Mouse (Mus musculus) left cerebral cortex, adult 2 months (tissue): ENCODE results near the gene Hist1h2bn. TPM values are rescaled to one million over a fixed set of nuclear protein-coding genes. Genes with fewer than 3 reads are reported as not detected.

Experiments
- DNase-seq, 2 experiments: peaks; one replicate each; pipeline ENCODE4 v3.0.0; 2021 to 2022; ENCODE audit warnings: low spot score in 2 of 2, mixed read lengths in 1 of 2; ENCODE audit errors: extremely low spot score in 1 of 2
- H3K27ac ChIP-seq: fragments of 200-600 bp; 2 replicates; pipeline ENCODE4 v1.8.1; 2022
- H3K4me3 ChIP-seq: fragments of 200-600 bp; 2 replicates; pipeline ENCODE4 v1.8.1; 2022
- CTCF ChIP-seq: fragments of 200-600 bp; IDR thresholded peaks from 2 replicates; pipeline ENCODE4 v1.8.1; 2022; ENCODE audit warnings: antibody characterized with exemption, mild to moderate bottlenecking, moderate library complexity
- intact Hi-C: fragments of 180-260 bp; cut with DNase I; formaldehyde crosslinking; loops from one replicate; pipeline ENCODE4 v1.15.1; 2025
- total RNA-seq, 2 experiments: library from RNA; stranded (reverse); gene quantifications; 2 replicates each; pipeline ENCODE4 v1.2.3; 2021

Hist1h2bn gene
- total RNA-seq, 2 experiments from 2014 or later: 8.3 TPM

DNA sequence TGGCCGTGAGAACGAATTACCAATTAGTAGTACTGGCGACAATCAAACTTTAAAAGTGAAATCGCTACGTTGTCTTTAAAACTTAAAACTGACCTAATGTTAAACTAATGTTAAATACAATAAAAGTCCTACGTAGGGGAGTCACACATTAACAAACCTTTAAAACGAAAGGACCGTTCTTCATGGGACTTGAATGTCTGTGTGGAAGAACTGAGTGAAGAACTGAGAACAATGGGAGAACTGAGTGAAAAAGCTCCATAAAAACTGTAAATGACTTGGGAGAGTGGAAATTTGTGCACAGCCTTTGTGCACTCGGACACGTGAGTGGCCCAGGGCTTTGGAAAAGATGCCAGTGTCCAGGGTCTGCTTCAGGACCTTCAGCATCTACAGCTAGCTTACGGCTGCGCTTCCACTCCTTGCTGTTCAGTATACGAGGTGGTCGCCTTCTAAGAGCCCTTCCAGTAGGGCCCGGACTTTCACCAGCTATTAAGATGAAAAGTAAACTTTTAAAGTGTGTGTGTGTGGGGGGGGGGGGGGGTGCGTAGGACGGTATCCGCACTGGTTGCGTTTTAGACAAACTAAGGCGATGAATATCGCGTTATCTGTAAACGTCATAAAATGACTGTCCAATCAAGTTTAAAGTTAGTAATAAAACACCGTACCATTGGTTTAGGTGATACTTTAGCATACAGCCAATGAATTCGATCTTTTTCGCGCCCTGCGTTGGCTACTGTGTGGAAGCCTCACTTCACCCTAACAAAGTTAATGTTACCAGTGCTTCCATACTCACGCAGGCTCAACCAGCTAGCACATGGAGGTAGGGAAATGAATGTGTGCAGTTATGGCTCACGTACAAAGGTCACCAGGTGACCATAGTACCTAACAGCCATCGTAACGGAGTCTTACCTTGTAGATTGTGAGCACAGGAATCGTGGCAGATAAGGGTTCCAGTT lies 25.2 kb downstream of the Hist1h2bn start:
- DNase-seq: peak; percentile 45 to 58
- H3K27ac ChIP-seq: peak overlapping the region; percentile 71; the same call in 1 of the 2 replicates
- no peak for TF ChIP-seq CTCF
- H3K4me3 ChIP-seq: peak overlapping the region; percentile 57
- intact Hi-C loops: loop anchor here (2.0 kb wide), 1 partner anchor 56 kb away; the partner anchor contains the start of gene Hist1h2bm

DNA sequence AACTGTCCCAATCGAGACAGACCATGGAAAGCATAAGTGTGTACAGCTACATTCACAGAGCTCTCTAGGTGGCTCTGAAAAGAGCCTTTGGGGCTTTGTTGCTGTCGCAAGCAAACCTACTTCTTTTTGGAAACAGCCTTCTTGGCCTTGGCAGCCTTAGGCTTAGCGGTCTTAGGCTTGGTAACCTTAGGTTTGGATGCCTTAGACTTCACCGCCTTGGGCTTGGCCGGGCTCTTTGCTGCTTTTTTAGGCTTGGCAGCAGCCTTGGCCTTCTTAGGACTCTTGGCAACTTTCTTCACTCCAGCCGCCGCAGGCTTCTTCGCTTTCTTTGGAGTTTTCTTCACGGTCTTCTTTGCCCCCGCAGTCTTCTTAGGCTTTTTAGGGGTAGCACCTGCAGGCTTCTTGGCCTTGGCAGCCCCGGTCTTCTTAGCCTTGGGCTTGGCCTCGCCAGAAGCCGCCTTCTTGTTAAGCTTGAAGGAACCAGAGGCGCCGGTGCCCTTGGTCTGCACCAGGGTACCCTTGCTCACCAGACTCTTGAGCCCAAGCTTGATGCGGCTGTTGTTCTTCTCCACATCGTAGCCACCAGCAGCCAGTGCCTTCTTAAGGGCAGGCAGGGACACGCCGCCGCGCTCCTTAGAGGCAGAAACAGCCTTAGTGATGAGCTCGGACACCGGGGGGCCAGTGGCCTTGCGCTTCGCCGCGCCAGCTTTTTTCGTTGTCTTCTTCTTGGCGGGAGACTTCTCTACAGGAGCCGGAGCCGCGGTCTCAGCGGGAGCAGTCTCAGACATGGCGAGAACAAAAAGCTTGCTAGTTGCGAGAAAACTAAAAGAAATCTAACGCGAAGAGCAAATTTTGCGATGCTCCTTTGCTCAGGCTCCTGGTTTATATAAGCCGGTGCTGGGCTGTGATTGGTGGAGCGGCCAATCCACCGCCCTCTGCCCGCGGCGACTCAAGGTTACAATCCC lies 26.1 kb downstream of the Hist1h2bn start, which contains the start of gene Hist1h1b:
Gene Hist1h1b (minus strand): TSS at position 859 of the 965 bp plus-strand sequence.
- no peak for TF ChIP-seq CTCF
- intact Hi-C loops: loop anchor here (2.0 to 10.0 kb wide), 5 partner anchors 27 to 1915 kb away; partner anchors contain the start of genes Hist1h1e, Hist1h1t, Hist1h2ak and Hist1h2be
- peak; percentile 53 to 69 for DNase-seq
- peak within 1 kb of the TSS; percentile 89 for H3K27ac ChIP-seq
- peak within 1 kb of the TSS; percentile 57 for H3K4me3 ChIP-seq

DNA sequence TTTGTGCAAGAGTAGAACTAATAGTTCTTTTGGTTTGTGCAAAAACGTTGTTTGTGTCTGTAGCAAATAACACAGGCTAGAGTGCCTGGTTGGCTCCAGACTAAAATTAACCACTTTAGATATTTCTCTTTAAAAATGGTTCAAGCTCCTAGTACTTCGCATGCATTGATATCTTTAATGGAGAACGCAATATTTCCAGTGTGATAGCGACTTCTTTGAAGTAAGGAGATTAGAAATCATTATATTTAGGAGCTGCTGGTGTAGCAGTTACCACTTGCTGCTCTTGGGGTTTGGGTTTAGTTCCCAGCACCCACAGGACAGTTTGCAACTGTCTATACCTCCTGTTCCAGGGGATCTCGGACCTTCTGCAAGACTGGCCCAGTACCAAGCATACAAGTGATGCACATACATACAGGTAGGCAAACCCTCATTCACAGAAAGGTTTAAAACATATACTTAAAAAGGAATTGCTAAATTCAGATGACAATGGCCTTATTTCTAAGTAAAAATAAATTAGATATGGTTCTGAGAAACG lies 27.2 kb downstream of the Hist1h2bn start:
- intact Hi-C loops: loop anchor here (2.0 to 10.0 kb wide), 4 partner anchors 28 to 1914 kb away; partner anchors contain the start of genes Hist1h1e, Hist1h1t, Hist1h2ak and Hist1h2be
- DNase-seq: no peak
- Histone ChIP-seq H3K27ac (no peak overlapping the region), H3K4me3 (no peak overlapping the region; the same call in 1 of the 2 replicates)
- TF ChIP-seq CTCF: no peak

DNA sequence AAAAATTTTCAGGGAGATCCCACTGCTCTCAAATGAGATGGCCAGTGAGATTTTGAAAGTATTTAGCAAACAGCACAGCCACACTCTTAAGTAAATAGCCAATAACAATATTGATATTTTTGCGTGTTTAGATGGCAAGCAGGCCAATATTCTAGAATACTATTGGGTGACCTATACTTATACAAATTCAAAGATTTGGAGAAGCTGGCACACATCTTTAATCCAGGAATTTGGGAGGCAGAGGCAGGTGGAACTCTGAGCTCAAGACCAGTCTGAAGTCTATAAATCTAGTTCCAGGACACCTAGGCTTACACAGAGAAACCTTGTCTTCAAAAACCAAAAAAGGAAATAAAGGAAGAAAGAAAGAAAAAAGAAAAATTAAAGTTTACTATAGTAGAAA lies 27.7 kb downstream of the Hist1h2bn start:
- H3K27ac ChIP-seq: no peak overlapping the region
- TF ChIP-seq CTCF: no peak
- intact Hi-C loops: loop anchor here (2.0 to 10.0 kb wide), 4 partner anchors 29 to 1913 kb away; partner anchors contain the start of genes Hist1h1e, Hist1h1t, Hist1h2ak and Hist1h2be

DNA sequence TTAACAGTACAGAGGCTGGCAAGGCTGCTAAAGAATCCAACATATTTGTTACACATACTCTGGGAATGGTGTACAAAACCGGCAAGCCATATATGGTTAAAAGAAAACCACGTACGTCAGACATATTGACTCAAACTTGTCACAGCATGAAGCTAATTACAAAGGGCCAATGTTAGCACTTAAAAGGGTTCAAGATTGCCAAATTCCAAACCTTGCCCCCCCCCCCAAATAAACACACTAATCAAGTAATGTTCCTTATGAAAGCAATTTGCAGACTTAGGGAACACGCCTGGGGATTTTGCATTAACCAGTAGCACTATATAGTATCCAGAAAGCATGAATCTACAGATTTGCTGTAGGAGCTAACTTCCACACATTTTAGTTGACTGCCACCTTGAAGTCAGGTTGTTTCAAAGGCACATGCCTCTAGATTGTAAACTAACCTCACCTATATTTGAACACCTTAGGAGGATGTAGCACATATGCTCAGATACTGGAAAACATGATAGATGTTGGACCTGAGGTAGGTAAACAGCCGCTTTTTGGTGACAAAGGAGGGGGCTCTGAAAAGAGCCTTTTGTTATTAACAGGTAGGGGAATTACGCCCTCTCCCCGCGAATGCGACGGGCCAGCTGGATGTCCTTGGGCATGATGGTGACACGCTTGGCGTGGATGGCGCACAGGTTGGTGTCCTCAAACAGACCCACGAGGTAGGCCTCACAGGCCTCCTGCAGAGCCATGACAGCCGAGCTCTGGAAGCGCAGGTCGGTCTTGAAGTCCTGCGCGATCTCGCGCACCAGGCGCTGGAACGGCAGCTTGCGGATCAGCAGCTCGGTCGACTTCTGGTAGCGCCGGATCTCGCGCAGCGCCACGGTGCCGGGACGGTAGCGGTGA lies 28.7 kb downstream of the Hist1h2bn start:
- DNase-seq: peak; percentile 14 to 21
- H3K4me3 ChIP-seq: peak overlapping the region; percentile 48
- intact Hi-C loops: loop anchor here (10.0 kb wide), 3 partner anchors 1802 to 1912 kb away; partner anchors contain the start of genes Hist1h1e, Hist1h1t, Hist1h2be and Hist1h4c
- H3K27ac ChIP-seq: peak overlapping the region; percentile 82

More for the DNA sequence above, 27.7 kb downstream of the Hist1h2bn start:
- DNase-seq: no peak
- no peak overlapping the region for H3K4me3 ChIP-seq

DNA sequence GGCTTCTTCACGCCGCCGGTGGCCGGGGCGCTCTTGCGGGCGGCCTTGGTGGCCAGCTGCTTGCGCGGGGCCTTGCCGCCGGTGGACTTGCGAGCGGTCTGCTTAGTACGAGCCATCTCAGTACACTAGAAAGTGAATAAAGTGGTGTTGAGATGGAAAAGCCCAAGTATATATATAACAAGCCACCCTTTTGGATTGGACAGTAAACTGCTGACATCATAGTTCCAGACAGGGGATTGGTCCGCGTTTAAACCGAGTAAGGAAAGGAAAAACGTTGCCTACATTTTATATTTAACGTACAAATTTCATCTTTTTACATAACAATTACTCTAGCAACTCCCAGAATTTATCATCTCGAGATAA lies 29.3 kb downstream of the Hist1h2bn start, which contains the start of gene Hist1h3i:
Gene Hist1h3i (minus strand): TSS at position 116 of the 363 bp plus-strand sequence.
- Histone ChIP-seq H3K4me3 (peak within 1 kb of the TSS; percentile 48), H3K27ac (peak within 1 kb of the TSS; percentile 82)
- no peak for TF ChIP-seq CTCF
- intact Hi-C loops: loop anchor here (10.0 kb wide), 3 partner anchors 1802 to 1912 kb away; partner anchors contain the start of genes Hist1h1e, Hist1h1t, Hist1h2be and Hist1h4c
- DNase-seq: peak; percentile 50 to 71

DNA sequence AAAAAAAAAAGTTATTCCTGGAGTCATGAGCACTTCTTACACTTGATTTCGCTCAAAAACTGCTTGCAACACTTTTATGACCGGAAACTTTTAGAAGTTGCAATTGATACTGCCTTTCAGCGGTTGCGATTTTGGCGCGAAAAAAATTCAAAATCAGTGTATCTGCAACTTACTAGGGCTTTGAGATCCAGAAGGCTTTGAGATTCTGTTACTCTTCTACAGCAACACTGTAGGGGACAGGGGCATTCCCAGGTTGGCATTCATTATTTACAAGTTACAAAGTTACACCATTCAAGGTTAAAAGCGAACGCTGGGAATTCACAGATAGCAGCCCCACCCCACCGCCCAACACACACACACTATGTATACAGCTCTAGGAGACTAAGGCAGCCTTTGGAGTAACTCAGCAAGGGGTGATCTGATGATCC lies 29.8 kb downstream of the Hist1h2bn start:
- TF ChIP-seq CTCF: no peak
- Histone ChIP-seq H3K27ac (no peak overlapping the region), H3K4me3 (peak overlapping the region; percentile 48)
- DNase-seq: peak in 1 of 2 experiments; percentile 13
- intact Hi-C loops: loop anchor here (10.0 kb wide), 3 partner anchors 1801 to 1911 kb away; partner anchors contain the start of genes Hist1h1e, Hist1h1t, Hist1h2be and Hist1h4c

DNA sequence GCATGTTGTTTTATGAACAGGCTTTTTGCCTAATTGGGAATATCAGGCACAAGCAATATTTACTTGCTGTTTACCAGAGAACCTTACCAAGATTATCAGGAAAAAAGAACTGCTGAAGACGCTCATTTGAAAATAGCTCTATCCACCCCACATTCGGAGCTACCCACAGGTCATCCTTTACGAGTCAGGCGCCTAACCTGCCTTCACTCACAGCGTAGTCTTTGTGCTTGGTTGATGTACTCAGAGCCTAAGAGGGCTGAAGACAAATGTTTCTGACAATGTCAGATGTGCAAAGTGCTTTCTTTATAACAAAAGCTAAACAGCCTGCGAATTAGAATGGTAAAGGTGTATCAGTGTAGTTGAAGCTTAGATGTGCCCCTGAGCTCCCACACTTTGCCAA lies 30.4 kb downstream of the Hist1h2bn start:
- TF ChIP-seq CTCF: no peak
- Histone ChIP-seq H3K27ac (no peak overlapping the region), H3K4me3 (no peak overlapping the region)
- intact Hi-C loops: loop anchor here (10.0 kb wide), 3 partner anchors 1800 to 1910 kb away; partner anchors contain the start of genes Hist1h1e, Hist1h1t, Hist1h2be and Hist1h4c
- no peak for DNase-seq

DNA sequence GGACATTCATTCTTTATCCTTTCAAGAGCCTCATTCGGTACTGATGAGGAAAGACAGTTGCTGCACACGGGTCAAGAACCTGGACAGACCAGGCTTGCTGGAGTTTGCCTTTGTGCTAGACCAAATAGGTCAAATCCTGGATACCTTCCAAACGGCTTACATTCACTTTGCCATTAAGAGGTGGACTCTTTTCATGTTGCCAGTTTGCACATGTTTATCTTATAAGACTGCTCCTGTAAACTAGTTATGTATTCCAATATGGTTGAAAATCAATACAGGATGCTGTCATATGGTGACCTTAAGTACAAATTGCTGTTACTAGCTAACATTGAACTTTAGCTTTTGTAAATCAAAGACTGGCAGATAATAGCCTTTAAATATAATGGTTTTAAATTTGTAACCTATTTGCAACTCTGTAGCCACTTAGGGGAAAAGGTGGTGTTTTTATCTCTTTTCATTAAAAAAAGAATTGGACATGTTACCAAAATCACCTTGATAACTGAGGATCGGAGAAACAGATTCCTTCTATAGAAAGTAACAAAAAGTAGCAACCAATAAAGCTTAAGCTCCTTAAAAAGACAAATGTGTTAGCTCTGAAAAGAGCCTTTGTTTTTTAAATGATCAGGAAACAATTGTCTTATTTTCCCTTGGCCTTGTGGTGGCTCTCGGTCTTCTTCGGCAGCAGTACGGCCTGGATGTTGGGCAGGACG lies 32.4 kb downstream of the Hist1h2bn start:
- peak overlapping the region; percentile 52 for H3K4me3 ChIP-seq

DNA sequence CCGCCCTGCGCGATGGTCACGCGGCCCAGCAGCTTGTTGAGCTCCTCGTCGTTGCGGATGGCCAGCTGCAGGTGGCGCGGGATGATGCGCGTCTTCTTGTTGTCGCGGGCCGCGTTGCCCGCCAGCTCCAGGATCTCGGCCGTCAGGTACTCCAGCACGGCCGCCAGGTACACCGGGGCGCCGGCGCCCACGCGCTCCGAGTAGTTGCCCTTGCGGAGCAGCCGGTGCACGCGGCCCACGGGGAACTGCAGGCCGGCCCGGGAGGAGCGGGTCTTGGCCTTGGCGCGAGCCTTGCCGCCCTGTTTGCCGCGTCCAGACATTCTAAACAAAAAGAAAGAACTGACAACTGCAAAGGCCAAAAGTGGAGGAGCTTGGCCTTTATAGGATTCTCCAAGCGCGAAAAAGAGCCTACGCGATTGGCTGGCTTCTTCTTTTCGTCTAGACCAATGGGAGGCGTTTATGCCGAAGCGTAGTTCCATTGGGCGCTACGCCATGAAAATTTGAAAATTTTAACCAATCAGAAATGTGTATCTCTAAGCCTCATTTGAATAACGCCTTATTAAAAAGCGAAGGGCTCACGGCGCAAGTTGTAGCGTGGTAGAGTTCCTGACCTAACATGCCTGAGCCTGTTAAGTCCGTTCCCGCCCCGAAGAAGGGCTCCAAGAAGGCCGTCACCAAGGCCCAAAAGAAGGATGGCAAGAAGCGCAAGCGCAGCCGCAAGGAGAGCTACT lies 33.1 kb downstream of the Hist1h2bn start, which contains the start of the genes Hist1h2an and Hist1h2bp:
Gene Hist1h2an (minus strand): TSS at position 320 of the 731 bp plus-strand sequence.
Gene Hist1h2bp (plus strand): TSS at position 563 of the 731 bp plus-strand sequence.
- Histone ChIP-seq H3K4me3 (peak within 1 kb of the TSS; percentile 52), H3K27ac (peak within 1 kb of the TSS; percentile 64; the same call in 1 of the 2 replicates)
- peak; percentile 78 to 88 for DNase-seq
- intact Hi-C loops: loop anchor here (2.0 to 10.0 kb wide), 4 partner anchors 70 to 1908 kb away; partner anchors contain the start of genes Hist1h1e, Hist1h1t, Hist1h2ai and Hist1h2be

More for the DNA sequence above, 32.4 kb downstream of the Hist1h2bn start:
- intact Hi-C loops: loop anchor here (2.0 to 10.0 kb wide), 4 partner anchors 70 to 1908 kb away; partner anchors contain the start of genes Hist1h1e, Hist1h1t, Hist1h2ai and Hist1h2be
- peak overlapping the region; percentile 64; the same call in 1 of the 2 replicates for H3K27ac ChIP-seq
- DNase-seq: no peak
- no peak for TF ChIP-seq CTCF
